Mouse (Mus musculus) liver, adult 2 months (tissue): ENCODE results near the gene Pak6. TPM values are rescaled to one million over a fixed set of nuclear protein-coding genes. Genes with fewer than 3 reads are reported as not detected.
A peak's percentile ranks its signal among the peaks of the same experiment; 100 is the strongest.

ENCODE experiments used
- DNase-seq: peaks from one replicate; pipeline ENCODE4 v3.0.0-alpha.2; 2011; ENCODE audit warnings: low read depth, low spot score; ENCODE audit errors: extremely low read depth
- H3K27ac ChIP-seq: fragments of 200-500 bp; replicated peaks from 2 replicates; pipeline ENCODE4 v1.5.1; 2012; ENCODE audit warnings: low read depth, mild to moderate bottlenecking, control low read depth, inconsistent platforms, low read length; ENCODE audit not compliant: insufficient read depth
- H3K27me3 ChIP-seq: fragments of 200-500 bp; 2 replicates; pipeline ENCODE4 v1.6.1; 2012; ENCODE audit warnings: mild to moderate bottlenecking, moderate library complexity, low read length, inconsistent platforms; ENCODE audit not compliant: control insufficient read depth, insufficient read depth
- H3K36me3 ChIP-seq: fragments of 200-500 bp; 2 replicates; pipeline ENCODE4 v1.6.1; 2012; ENCODE audit warnings: low read length, inconsistent platforms; ENCODE audit not compliant: control insufficient read depth, insufficient read depth
- H3K4me1 ChIP-seq: fragments of 200-500 bp; 2 replicates; pipeline ENCODE4 v1.6.1; 2011; ENCODE audit warnings: low read length; ENCODE audit not compliant: control insufficient read depth, insufficient read depth
- H3K4me3 ChIP-seq: fragments of 200-500 bp; 2 replicates; pipeline ENCODE4 v1.5.1; 2011; ENCODE audit warnings: low read depth, mild to moderate bottlenecking, control low read depth, low read length, moderate library complexity; ENCODE audit not compliant: insufficient read depth
- H3K79me2 ChIP-seq: fragments of 200-500 bp; 2 replicates; pipeline ENCODE4 v1.6.1; 2012; ENCODE audit warnings: inconsistent platforms, mild to moderate bottlenecking, low read length, moderate library complexity; ENCODE audit not compliant: control insufficient read depth, insufficient read depth
- H3K9ac ChIP-seq: fragments of 200-500 bp; 2 replicates; pipeline ENCODE4 v1.6.1; 2012; ENCODE audit warnings: low read depth, mild to moderate bottlenecking, control low read depth, inconsistent platforms, low read length
- CTCF ChIP-seq: fragments of 200-500 bp; IDR thresholded peaks from 2 replicates; pipeline ENCODE4 v1.5.1; 2011; ENCODE audit warnings: low read depth, low read length, control low read depth
- POLR2A ChIP-seq: fragments of 200-500 bp; IDR thresholded peaks from 2 replicates; pipeline ENCODE4 v1.6.1; 2011; ENCODE audit warnings: low read length, control low read depth; ENCODE audit not compliant: insufficient read depth; ENCODE audit errors: extremely low read depth
- WGBS: fragments of 180-500 bp; shearing (Covaris S2); methylation state at CpG from one replicate; pipeline ENCODE4 v1.1.7; 2018; 5-methylcytosine and 5-hydroxymethylcytosine counted together
- polyA plus RNA-seq: library from polyadenylated mRNA; depleted of rRNA; stranded (reverse); fragments of >200 nt; gene quantifications from 2 replicates; pipeline ENCODE4 v1.2.3, GENCODE M21; 2012; rRNA removed
- total RNA-seq: library from RNA; depleted of rRNA; stranded (reverse); fragments of >200 nt; gene quantifications from 2 replicates; pipeline ENCODE4 v1.2.3, GENCODE M21; 2014; rRNA removed

The Pak6 gene
- total and polyA plus RNA-seq, 2 experiments = 0.23 TPM; not detected in 1

DNA sequence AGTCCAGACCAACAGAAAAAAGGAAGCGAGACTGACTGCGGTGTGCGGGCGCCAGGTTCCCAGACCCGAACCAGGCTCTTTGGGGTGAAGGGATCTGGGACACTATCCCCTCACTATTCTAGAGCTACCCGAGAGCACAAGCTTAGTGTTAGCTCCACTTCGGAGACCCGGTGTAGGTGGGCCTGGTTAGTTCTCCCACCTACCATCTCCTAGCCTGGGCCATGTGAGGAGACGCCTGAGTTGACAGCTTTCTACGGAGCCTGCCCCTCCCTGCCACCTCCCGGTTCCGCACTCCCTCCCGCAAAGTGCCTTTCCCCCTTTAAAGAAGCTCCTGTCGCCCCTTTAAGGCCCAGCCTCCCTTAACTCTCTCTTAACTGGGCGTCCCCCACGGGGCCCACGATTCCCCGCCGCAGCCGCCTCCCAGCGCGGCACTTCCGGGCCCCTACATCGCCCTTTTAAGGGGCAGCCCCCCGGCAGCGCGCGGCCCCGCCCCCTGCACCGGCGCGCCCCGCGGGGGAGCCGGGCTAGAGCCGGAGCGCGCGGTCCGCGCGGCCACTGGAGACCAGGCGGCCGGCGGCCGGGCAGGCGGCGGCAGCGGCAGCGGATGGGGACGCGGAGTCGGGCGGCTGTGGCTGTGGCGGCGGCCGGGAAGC, 82.3 kb downstream of the Pak6 start, which contains the start of gene Inafm2:
Gene Inafm2 (plus strand): TSS at position 527 of the 653 bp plus-strand sequence.
- peak within 1 kb of the TSS; percentile 99 for H3K4me3 ChIP-seq
- H3K27ac ChIP-seq = peak within 1 kb of the TSS; percentile 10
- 6% methylated on average over 56 of the region's 57 CpGs for WGBS
- H3K27me3 ChIP-seq = no peaks in the 10 kb centered on the region
- 0 out of 2 replicates have a peak, but pooled peaks cover 8% of the 10 kb centered on the region for H3K79me2 ChIP-seq
- DNase-seq = peak; percentile 58
- H3K9ac ChIP-seq = peak within 1 kb of the TSS; percentile 92
- H3K36me3 ChIP-seq = 0 out of 2 replicates have a peak, but pooled peaks cover 2% of the 10 kb centered on the region
- TF ChIP-seq CTCF (no peak), POLR2A (peak; percentile 42; the same call in 1 of the 2 replicates)
- peaks cover 7% of the 10 kb centered on the region; the same call in 1 of the 2 replicates for H3K4me1 ChIP-seq

DNA sequence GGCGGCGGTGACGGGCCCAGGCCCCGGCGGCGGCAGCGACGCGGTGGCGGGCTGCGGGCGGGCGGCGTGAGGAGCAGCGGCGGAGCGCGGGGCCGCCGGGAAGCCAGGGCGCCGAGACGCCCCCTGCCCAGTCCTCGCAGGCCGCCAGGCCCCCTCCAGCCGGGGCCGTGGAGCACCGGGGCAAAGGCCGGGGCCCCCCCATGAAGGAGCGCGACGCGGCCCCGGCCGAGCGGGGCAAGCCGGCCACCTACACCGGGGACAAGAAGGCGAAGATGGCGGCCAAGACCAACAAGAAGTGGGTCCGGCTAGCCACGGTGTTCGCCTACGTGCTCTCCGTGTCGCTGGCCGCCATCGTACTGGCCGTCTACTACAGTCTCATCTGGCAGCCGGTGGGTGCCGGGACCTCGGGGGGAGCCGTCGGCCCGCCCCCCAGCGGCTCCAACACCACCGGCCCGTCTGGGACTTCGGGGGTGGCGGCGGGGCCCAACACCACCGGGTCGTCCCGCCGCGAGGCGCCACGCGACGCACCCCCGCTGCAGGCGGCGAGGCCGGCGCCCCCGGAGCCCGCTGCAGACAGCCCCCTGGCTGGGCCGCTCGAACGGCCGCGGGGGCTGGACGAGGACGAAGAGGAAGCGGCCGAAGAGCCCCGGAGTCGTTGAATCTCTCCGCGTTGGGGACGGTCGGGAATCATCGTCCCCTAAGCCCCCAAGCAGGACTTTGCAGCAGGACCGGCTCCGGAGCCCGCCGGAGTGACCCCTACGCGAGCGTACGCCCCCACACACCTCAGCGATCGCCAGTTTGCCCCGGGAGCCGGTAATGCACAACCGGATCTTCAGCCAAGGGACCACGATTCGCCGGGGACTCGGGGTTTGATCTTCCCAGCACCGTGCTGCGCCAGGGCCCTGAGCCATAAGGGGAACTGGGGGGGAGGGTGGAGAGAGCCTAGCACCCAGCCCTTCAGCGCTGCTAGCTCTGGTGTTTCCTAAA, 83.1 kb downstream of the Pak6 start:
- DNase-seq = no peak
- WGBS = 5% methylated on average over 112 of the region's 113 CpGs
- peak overlapping the region; percentile 92 for H3K9ac ChIP-seq

GRCm38 (mm10) chr2:118747301-118747960, 84.3 kb downstream of the Pak6 start:
- Histone ChIP-seq H3K4me3 (peak overlapping the region; percentile 99; the same call in 1 of the 2 replicates), H3K79me2 (0 out of 2 replicates have a peak, but pooled peaks cover 8% of the 10 kb centered on the region), H3K4me1 (peaks cover 7% of the 10 kb centered on the region; the same call in 1 of the 2 replicates), H3K27me3 (no peaks in the 10 kb centered on the region), H3K36me3 (0 out of 2 replicates have a peak, but pooled peaks cover 2% of the 10 kb centered on the region), H3K9ac (no peak overlapping the region), H3K27ac (no peak overlapping the region)
- 61% methylated on average over 10 of the region's 10 CpGs for WGBS
- no peak for DNase-seq
- TF ChIP-seq CTCF (no peak), POLR2A (no peak)

More for the DNA sequence above, 83.1 kb downstream of the Pak6 start:
- no peak for TF ChIP-seq CTCF
- no peak for TF ChIP-seq POLR2A
- Histone ChIP-seq H3K4me3 (peak overlapping the region; percentile 99), H3K36me3 (0 out of 2 replicates have a peak, but pooled peaks cover 2% of the 10 kb centered on the region), H3K27me3 (no peaks in the 10 kb centered on the region), H3K4me1 (peaks cover 7% of the 10 kb centered on the region; the same call in 1 of the 2 replicates), H3K79me2 (0 out of 2 replicates have a peak, but pooled peaks cover 8% of the 10 kb centered on the region), H3K27ac (peak overlapping the region; percentile 10)

Other genes starting within 250 kb of the Pak6 start
- 59.7 and 72.8 TPM in 2 replicates for gene Srp14, start 183.6 kb upstream of the Pak6 start, total RNA-seq
- gene Srp14, start 183.6 kb upstream of the Pak6 start, polyA plus RNA-seq = 33.4 and 37.3 TPM in 2 replicates
- 10.9 and 17.0 TPM in 2 replicates for gene Bmf, start 113.6 kb upstream of the Pak6 start, total RNA-seq
- gene Bmf, start 113.6 kb upstream of the Pak6 start, polyA plus RNA-seq = 3.9 and 5.7 TPM in 2 replicates
- gene Bub1b, start 65.1 kb upstream of the Pak6 start, total RNA-seq = 0.65 and 2.3 TPM in 2 replicates
- gene Bub1b, start 65.1 kb upstream of the Pak6 start, polyA plus RNA-seq = 0.20 and 0.21 TPM in 2 replicates
- not detected in 2 replicates for gene Ankrd63, start 40.7 kb downstream of the Pak6 start, total RNA-seq
- not detected in 2 replicates for gene Ankrd63, start 40.7 kb downstream of the Pak6 start, polyA plus RNA-seq
- 1.2 and 1.7 TPM in 2 replicates for gene Plcb2, start 65.1 kb downstream of the Pak6 start, total RNA-seq
- 0.68 and 0.80 TPM in 2 replicates for gene Plcb2, start 65.1 kb downstream of the Pak6 start, polyA plus RNA-seq
- gene Inafm2, start 82.5 kb downstream of the Pak6 start, total RNA-seq = 4.4 and 5.4 TPM in 2 replicates
- 4.7 TPM in 2 replicates for gene Inafm2, start 82.5 kb downstream of the Pak6 start, polyA plus RNA-seq
- 1.1 and 1.9 TPM in 2 replicates for gene Ccdc9b, start 99.4 kb downstream of the Pak6 start, total RNA-seq
- gene Ccdc9b, start 99.4 kb downstream of the Pak6 start, polyA plus RNA-seq = 0.68 and 0.94 TPM in 2 replicates
- gene Phgr1, start 109.5 kb downstream of the Pak6 start, total RNA-seq = not detected in 2 replicates
- 1.0 and 1.6 TPM in 2 replicates for gene Phgr1, start 109.5 kb downstream of the Pak6 start, polyA plus RNA-seq
- 1.0 and 1.3 TPM in 2 replicates for gene Disp2, start 116.4 kb downstream of the Pak6 start, total RNA-seq
- gene Disp2, start 116.4 kb downstream of the Pak6 start, polyA plus RNA-seq = 1.3 and 1.5 TPM in 2 replicates
- gene Knstrn, start 150.7 kb downstream of the Pak6 start, total RNA-seq = 0.83 and 2.7 TPM in 2 replicates
- 0.11 and 0.22 TPM in 2 replicates for gene Knstrn, start 150.7 kb downstream of the Pak6 start, polyA plus RNA-seq
- gene Ivd, start 198.7 kb downstream of the Pak6 start, total RNA-seq = 127 and 146 TPM in 2 replicates
- 146 and 216 TPM in 2 replicates for gene Ivd, start 198.7 kb downstream of the Pak6 start, polyA plus RNA-seq
- 2.3 and 3.1 TPM in 2 replicates for gene Bahd1, start 237.1 kb downstream of the Pak6 start, total RNA-seq
- 5.8 and 6.3 TPM in 2 replicates for gene Bahd1, start 237.1 kb downstream of the Pak6 start, polyA plus RNA-seq